Comparison of ENCODE assay signal across 16 mouse cellular contexts in genomic region chr16:44766320-44766892, GRCm38 (mm10). TPM values are rescaled to one million over a fixed set of nuclear protein-coding genes. Genes with fewer than 3 reads are reported as not detected.
DNase-seq lines count a peak whose midpoint lies in the region; ATAC-seq lines count a peak whose summit lies in the region.
"Had no signal": no experiment of that assay in that cellular context is flagged by ENCODE, and none has a peak within 500 bp of the region (broad histone marks: within the 10 kb centered on the region; RNA-seq: fewer than 3 reads in every experiment).

No protein-coding gene starts in this region.

- H3K4me1 ChIP-seq in heart, embryonic 15.5 days (replicated peaks) = no peaks in the 10 kb centered on the region
- H3K4me1 ChIP-seq in liver, embryonic 11.5 days (replicated peaks; ENCODE audit: control insufficient read depth, insufficient read depth, low read length) = 0 out of 2 replicates have a peak, but pooled peaks cover 2% of the 10 kb centered on the region
- H3K4me1 ChIP-seq in intestine, embryonic 16.5 days (ENCODE audit: control insufficient read depth, insufficient read depth, low read length) = no peaks in the 10 kb centered on the region
- H3K4me1 ChIP-seq in forebrain, embryonic 10.5 days = no peaks in the 10 kb centered on the region
- H3K4me1 ChIP-seq: kidney, embryonic 15.5 days had no signal

- no peak for DNase-seq in heart, postnatal 10 days
- DNase-seq in thymus, postnatal 25 days = peak; percentile 11
- DNase-seq in thymus, postnatal 4 days = no peak
- DNase-seq in liver, embryonic 11.5 days (ENCODE audit: low spot score) = no peak
- no peak for DNase-seq in forebrain, embryonic 10.5 days (ENCODE audit: extremely low spot score, low spot score)
- DNase-seq: adrenal gland, postnatal 36 days; cerebellum, adult 2 months; layer of hippocampus, adult 9-11 months; lung, postnatal 4 days had no signal

- H3K36me3 ChIP-seq in heart, embryonic 15.5 days = no peaks in the 10 kb centered on the region
- no peaks in the 10 kb centered on the region for H3K36me3 ChIP-seq in liver, embryonic 11.5 days (ENCODE audit: control insufficient read depth, insufficient read depth, low read length)
- no peaks in the 10 kb centered on the region for H3K36me3 ChIP-seq in intestine, embryonic 16.5 days (ENCODE audit: control insufficient read depth, insufficient read depth, low read length)
- H3K36me3 ChIP-seq in forebrain, embryonic 10.5 days (replicated peaks) = no peaks in the 10 kb centered on the region
- H3K36me3 ChIP-seq: kidney, embryonic 15.5 days had no signal

- H3K9me3 ChIP-seq in heart, embryonic 15.5 days (replicated peaks) = no peaks in the 10 kb centered on the region
- H3K9me3 ChIP-seq in liver, embryonic 11.5 days (ENCODE audit: control insufficient read depth, low read length) = no peaks in the 10 kb centered on the region
- H3K9me3 ChIP-seq in intestine, embryonic 16.5 days (ENCODE audit: control insufficient read depth, low read length) = no peaks in the 10 kb centered on the region
- H3K9me3 ChIP-seq in forebrain, embryonic 10.5 days = no peaks in the 10 kb centered on the region
- H3K9me3 ChIP-seq: kidney, embryonic 15.5 days had no signal

- intact Hi-C loops in heart, postnatal 10 days (cut with DNase I) = no loop called here

- 72% methylated on average over 9 of the region's 9 CpGs for WGBS in heart, embryonic 15.5 days
- 54% methylated on average over 9 of the region's 9 CpGs for WGBS in liver, embryonic 11.5 days
- 79% methylated on average over 9 of the region's 9 CpGs for WGBS in intestine, embryonic 16.5 days
- WGBS in forebrain, embryonic 10.5 days = 92% methylated on average over 9 of the region's 9 CpGs

- H3K27me3 ChIP-seq in heart, embryonic 15.5 days = no peaks in the 10 kb centered on the region
- H3K27me3 ChIP-seq in liver, embryonic 11.5 days (replicated peaks; ENCODE audit: control insufficient read depth, insufficient read depth, low read length) = no peaks in the 10 kb centered on the region
- no peaks in the 10 kb centered on the region for H3K27me3 ChIP-seq in intestine, embryonic 16.5 days (replicated peaks; ENCODE audit: control insufficient read depth, insufficient read depth, low read length)
- H3K27me3 ChIP-seq in forebrain, embryonic 10.5 days (ENCODE audit: poor library complexity, severe bottlenecking) = no peaks in the 10 kb centered on the region
- H3K27me3 ChIP-seq: kidney, embryonic 15.5 days had no signal

- no peak overlapping the region for H3K27ac ChIP-seq in heart, embryonic 15.5 days
- H3K27ac ChIP-seq in liver, embryonic 11.5 days (ENCODE audit: low read depth, low read length) = no peak overlapping the region
- no peak overlapping the region for H3K27ac ChIP-seq in intestine, embryonic 16.5 days (ENCODE audit: low read length)
- H3K27ac ChIP-seq in forebrain, embryonic 10.5 days = no peak overlapping the region
- H3K27ac ChIP-seq: kidney, embryonic 15.5 days had no signal

- H3K4me2 ChIP-seq in heart, embryonic 15.5 days = peak overlapping the region; percentile 48
- H3K4me2 ChIP-seq in liver, embryonic 11.5 days = peak overlapping the region; percentile 69
- H3K4me2 ChIP-seq in intestine, embryonic 16.5 days (ENCODE audit: low read depth, low read length) = no peak overlapping the region
- H3K4me2 ChIP-seq: kidney, embryonic 15.5 days had no signal

- peak overlapping the region; percentile 25; the same call in 1 of the 2 replicates for H3K4me3 ChIP-seq in heart, embryonic 15.5 days
- H3K4me3 ChIP-seq in liver, embryonic 11.5 days (ENCODE audit: low read depth, low read length) = peak overlapping the region; percentile 49
- H3K4me3 ChIP-seq in intestine, embryonic 16.5 days (ENCODE audit: low read length) = no peak overlapping the region
- no peak overlapping the region for H3K4me3 ChIP-seq in forebrain, embryonic 10.5 days
- H3K4me3 ChIP-seq: kidney, embryonic 15.5 days had no signal

- no peak for ATAC-seq in heart, embryonic 15.5 days (replicated peaks; ENCODE audit: insufficient number of reproducible peaks, insufficient read depth, low FRiP score, low read depth)
- ATAC-seq in liver, embryonic 11.5 days (replicated peaks; ENCODE audit: low FRiP score) = no peak
- no peak for ATAC-seq in intestine, embryonic 16.5 days
- ATAC-seq: forebrain, embryonic 14.5 days; hindbrain, embryonic 16.5 days had no signal

- no peak overlapping the region for H3K9ac ChIP-seq in heart, embryonic 15.5 days
- no peak overlapping the region; the same call in 1 of the 2 replicates for H3K9ac ChIP-seq in liver, embryonic 11.5 days (ENCODE audit: low read depth, low read length)
- H3K9ac ChIP-seq in intestine, embryonic 16.5 days (ENCODE audit: low read depth, low read length) = no peak overlapping the region
- H3K9ac ChIP-seq: kidney, embryonic 15.5 days had no signal

RNA-seq across cellular contexts. Expression of gene Cd200r1, which starts 0.9 kb away (rescaled TPM):
- polyA plus RNA-seq in heart, embryonic 15.5 days (2015; fragmentation: Nextera tagmentation; extraction: Ambion mirVana) = 1.2 TPM in 2 replicates
- total RNA-seq in heart, postnatal 10 days (2021) = under 1 TPM; 0.20 to 0.50 TPM
- 5.9 and 6.1 TPM in 2 replicates for polyA plus RNA-seq in liver, embryonic 11.5 days (2014; fragmentation: Nextera tagmentation; extraction: Ambion mirVana)
- polyA plus RNA-seq in intestine, embryonic 16.5 days (2015; fragmentation: Nextera tagmentation; extraction: Ambion mirVana) = 1.1 and 1.2 TPM in 2 replicates
- 0.27 and 0.47 TPM in 2 replicates for polyA plus RNA-seq in forebrain, embryonic 10.5 days (2016; fragmentation: Nextera tagmentation; extraction: Ambion mirVana)

RNA-seq across cellular contexts. Expression of gene Gtpbp8, which starts 20.2 kb away (rescaled TPM):
- polyA plus RNA-seq in heart, embryonic 15.5 days (2015; fragmentation: Nextera tagmentation; extraction: Ambion mirVana) = 19.1 and 21.3 TPM in 2 replicates
- 10 to 100 TPM; 13.3 to 13.8 TPM for total RNA-seq in heart, postnatal 10 days (2021)
- polyA plus RNA-seq in liver, embryonic 11.5 days (2014; fragmentation: Nextera tagmentation; extraction: Ambion mirVana) = 30.3 and 32.5 TPM in 2 replicates
- polyA plus RNA-seq in intestine, embryonic 16.5 days (2015; fragmentation: Nextera tagmentation; extraction: Ambion mirVana) = 29.1 and 34.0 TPM in 2 replicates
- polyA plus RNA-seq in forebrain, embryonic 10.5 days (2016; fragmentation: Nextera tagmentation; extraction: Ambion mirVana) = 31.9 and 32.4 TPM in 2 replicates

RNA-seq across cellular contexts. Expression of gene Nepro, which starts 42.3 kb away (rescaled TPM):
- 3.7 and 4.5 TPM in 2 replicates for polyA plus RNA-seq in heart, embryonic 15.5 days (2015; fragmentation: Nextera tagmentation; extraction: Ambion mirVana)
- 1 to 10 TPM; 5.4 to 5.9 TPM for total RNA-seq in heart, postnatal 10 days (2021)
- 10.1 and 10.4 TPM in 2 replicates for polyA plus RNA-seq in liver, embryonic 11.5 days (2014; fragmentation: Nextera tagmentation; extraction: Ambion mirVana)
- polyA plus RNA-seq in intestine, embryonic 16.5 days (2015; fragmentation: Nextera tagmentation; extraction: Ambion mirVana) = 5.7 and 6.7 TPM in 2 replicates
- polyA plus RNA-seq in forebrain, embryonic 10.5 days (2016; fragmentation: Nextera tagmentation; extraction: Ambion mirVana) = 15.4 and 17.1 TPM in 2 replicates

RNA-seq across cellular contexts. Expression of gene Cd200r4, which starts 45.1 kb away (rescaled TPM):
- 0.16 and 0.37 TPM in 2 replicates for polyA plus RNA-seq in heart, embryonic 15.5 days (2015; fragmentation: Nextera tagmentation; extraction: Ambion mirVana)
- total RNA-seq in heart, postnatal 10 days (2021) = not detected
- polyA plus RNA-seq in liver, embryonic 11.5 days (2014; fragmentation: Nextera tagmentation; extraction: Ambion mirVana) = 0.17 and 0.51 TPM in 2 replicates
- polyA plus RNA-seq in intestine, embryonic 16.5 days (2015; fragmentation: Nextera tagmentation; extraction: Ambion mirVana) = 0.12 and 0.28 TPM in 2 replicates
- polyA plus RNA-seq in forebrain, embryonic 10.5 days (2016; fragmentation: Nextera tagmentation; extraction: Ambion mirVana) = 0.14 TPM in 1 of 2 replicates, not detected in the other
- total RNA-seq: adrenal gland, postnatal 36 days had no signal
- polyA plus RNA-seq: embryonic facial prominence, embryonic 11.5 days; forebrain, embryonic 14.5 days; hindbrain, embryonic 16.5 days; kidney, embryonic 15.5 days; limb, embryonic 11.5 days had no signal

Comparison
In these comparisons a context has a peak if more than half of its experiments do, and no peak if none do; other contexts are left out.
1. H3K4me3 ChIP-seq: peak in heart, embryonic 15.5 days (single experiment) and liver, embryonic 11.5 days (single experiment); none in intestine, embryonic 16.5 days (single experiment) and forebrain, embryonic 10.5 days (single experiment).